Mouse (Mus musculus) thymus, adult 2 months (tissue): Measurements from ENCODE around the gene Msi2. TPM values are rescaled to one million over a fixed set of nuclear protein-coding genes. Genes with fewer than 3 reads are reported as not detected.

ENCODE experiments used
- DNase-seq: peaks from one replicate; pipeline ENCODE4 v3.0.0; 2021
- H3K27ac ChIP-seq: fragments of 200-500 bp; 2 replicates; pipeline ENCODE4 v1.5.1; 2012; ENCODE audit warnings: low read length, control low read depth; ENCODE audit not compliant: control insufficient read depth, insufficient read depth
- H3K27me3 ChIP-seq: fragments of 200-500 bp; 2 replicates; pipeline ENCODE4 v1.6.1; 2012; ENCODE audit warnings: mild to moderate bottlenecking, low read length, moderate library complexity, mixed read lengths; ENCODE audit not compliant: control insufficient read depth, insufficient read depth
- H3K36me3 ChIP-seq: fragments of 200-500 bp; 2 replicates; pipeline ENCODE4 v1.6.1; 2012; ENCODE audit warnings: mild to moderate bottlenecking, low read length, moderate library complexity; ENCODE audit not compliant: control insufficient read depth, insufficient read depth
- H3K4me1 ChIP-seq: fragments of 200-500 bp; replicated peaks from 2 replicates; pipeline ENCODE4 v1.6.1; 2012; ENCODE audit warnings: low read length; ENCODE audit not compliant: control insufficient read depth, insufficient read depth
- H3K4me3 ChIP-seq: fragments of 200-500 bp; 2 replicates; pipeline ENCODE4 v1.5.1; 2012; ENCODE audit warnings: mild to moderate bottlenecking, low read length, control low read depth, moderate library complexity; ENCODE audit not compliant: control insufficient read depth, insufficient read depth
- CTCF ChIP-seq: fragments of 200-500 bp; IDR thresholded peaks from 2 replicates; pipeline ENCODE4 v1.5.1; 2012; ENCODE audit warnings: mild to moderate bottlenecking, control low read depth, low read length, moderate library complexity, borderline replicate concordance; ENCODE audit not compliant: control insufficient read depth, poor library complexity, insufficient read depth; ENCODE audit errors: extremely low read depth
- POLR2A ChIP-seq: fragments of 200-500 bp; IDR thresholded peaks from 2 replicates; pipeline ENCODE4 v1.6.1; 2012; ENCODE audit warnings: mild to moderate bottlenecking, low read length, control low read depth, moderate library complexity; ENCODE audit not compliant: control insufficient read depth, poor library complexity, insufficient read depth; ENCODE audit errors: extremely low read depth
- WGBS: fragments of 180-500 bp; shearing (Covaris S2); methylation state at CpG from one replicate; pipeline ENCODE4 v1.1.7; 2018; 5-methylcytosine and 5-hydroxymethylcytosine counted together
- polyA plus RNA-seq: library from polyadenylated mRNA; depleted of rRNA; stranded (reverse); fragments of >200 nt; gene quantifications from 2 replicates; pipeline ENCODE4 v1.2.3, GENCODE M21; 2012

The Msi2 gene
- polyA plus RNA-seq, 1 experiment = 51.3 TPM

DNA sequence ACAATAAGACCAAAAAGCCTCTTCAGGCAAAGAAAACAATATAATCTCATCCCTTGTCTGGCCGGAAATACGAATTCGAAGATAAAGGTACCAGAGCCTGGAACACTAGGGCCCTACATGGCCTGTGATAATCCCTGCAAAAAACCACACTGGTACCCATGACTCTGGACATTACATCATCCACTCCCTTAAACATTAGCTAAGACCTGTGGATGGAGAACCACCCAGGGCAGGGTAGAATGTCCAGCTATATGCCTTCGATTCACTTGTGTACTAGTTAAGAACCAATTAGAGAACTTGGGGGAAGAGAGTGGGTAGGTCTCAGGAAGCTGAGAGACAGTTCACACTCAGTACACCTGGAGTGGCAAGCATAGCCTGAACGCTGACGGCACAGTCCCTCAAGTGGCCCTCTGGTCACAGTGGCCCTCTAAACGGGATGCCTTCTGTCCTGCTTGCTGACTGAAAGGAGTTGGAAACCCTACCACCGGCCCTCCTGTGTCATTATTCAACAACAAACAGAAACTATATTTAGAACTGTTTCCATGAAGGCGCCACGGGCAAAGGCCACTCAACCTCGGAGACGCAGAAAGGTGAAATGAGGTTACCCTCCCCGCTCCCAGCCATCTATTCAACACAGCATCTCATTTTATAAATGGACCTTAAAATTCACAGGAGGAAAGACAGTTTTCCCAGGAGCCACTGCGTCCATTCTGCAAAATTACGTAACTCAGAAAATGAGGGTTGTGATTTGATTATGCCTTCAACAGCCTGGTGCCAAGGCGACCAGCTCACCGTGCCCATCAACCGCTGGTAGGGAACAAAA is 63.7 kb downstream of the Msi2 start:
- Histone ChIP-seq H3K27me3 (no peaks in the 10 kb centered on the region), H3K4me3 (no peak overlapping the region), H3K27ac (no peak overlapping the region), H3K4me1 (no peaks in the 10 kb centered on the region), H3K36me3 (no peaks in the 10 kb centered on the region)
- TF ChIP-seq POLR2A (no peak), CTCF (no peak)
- WGBS = 91% methylated on average over 18 of the region's 18 CpGs
- no peak for DNase-seq

DNA sequence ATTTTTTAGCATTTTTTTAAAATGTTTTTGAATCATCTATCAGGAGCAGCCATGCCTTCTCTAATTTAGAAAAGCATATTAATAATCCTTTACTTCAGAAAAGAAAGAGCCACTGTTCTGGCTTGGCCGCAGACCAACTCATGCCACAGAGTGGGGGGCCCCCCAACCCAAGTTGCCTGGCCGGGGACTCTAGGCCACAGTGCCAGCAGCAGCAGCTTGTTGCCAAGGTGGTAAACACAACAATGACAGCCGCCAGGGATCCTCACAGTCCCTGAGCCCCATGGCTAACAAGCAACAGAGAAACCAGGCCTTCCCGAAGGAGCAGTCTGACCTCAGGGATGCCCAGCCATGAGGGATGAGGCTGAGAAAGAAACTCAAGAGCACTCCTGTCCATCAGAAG is 68.0 kb downstream of the Msi2 start:
- WGBS = 88% methylated on average over 4 of the region's 4 CpGs
- H3K4me1 ChIP-seq = no peaks in the 10 kb centered on the region
- H3K4me3 ChIP-seq = no peak overlapping the region
- no peak overlapping the region for H3K27ac ChIP-seq
- TF ChIP-seq CTCF = no peak
- no peak for TF ChIP-seq POLR2A
- no peaks in the 10 kb centered on the region for H3K27me3 ChIP-seq
- no peak for DNase-seq
- peaks cover 3% of the 10 kb centered on the region; the same call in 1 of the 2 replicates for H3K36me3 ChIP-seq

- peaks cover 3% of the 10 kb centered on the region; the same call in 1 of the 2 replicates for H3K36me3 ChIP-seq
- H3K27me3 ChIP-seq = no peaks in the 10 kb centered on the region
- H3K4me1 ChIP-seq = no peaks in the 10 kb centered on the region
- no peak for DNase-seq
- H3K4me3 ChIP-seq = no peak overlapping the region
- H3K27ac ChIP-seq = no peak overlapping the region
- 57% methylated on average over 2 of the region's 2 CpGs for WGBS
- no peak for TF ChIP-seq CTCF
- no peak for TF ChIP-seq POLR2A
Observed at GRCm38 (mm10) chr11:88649009-88649408, 69.3 kb downstream of the Msi2 start.

DNA sequence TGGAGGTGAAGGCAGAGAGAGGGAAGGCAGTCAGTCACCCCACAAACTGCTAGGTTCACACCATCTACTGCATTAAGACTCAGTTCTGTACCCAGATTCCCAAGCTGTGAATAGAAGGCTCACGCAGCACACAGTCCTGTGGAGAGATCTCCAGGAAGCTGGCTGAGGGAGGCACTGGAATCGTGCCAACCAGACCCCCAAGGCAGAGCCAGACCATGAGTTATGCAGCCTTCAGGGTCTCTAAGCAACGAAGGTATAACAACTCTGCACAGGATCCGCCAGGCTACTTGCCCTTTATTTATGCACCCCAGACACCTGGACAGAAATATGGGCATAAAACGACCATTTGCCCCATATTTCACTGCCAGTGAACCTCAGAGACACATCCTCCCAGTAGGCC is 69.9 kb downstream of the Msi2 start:
- 76% methylated on average over 5 of the region's 5 CpGs for WGBS
- Histone ChIP-seq H3K4me3 (no peak overlapping the region), H3K27me3 (no peaks in the 10 kb centered on the region), H3K4me1 (no peaks in the 10 kb centered on the region), H3K36me3 (peaks cover 3% of the 10 kb centered on the region; the same call in 1 of the 2 replicates), H3K27ac (no peak overlapping the region)
- TF ChIP-seq POLR2A (no peak), CTCF (no peak)
- DNase-seq = no peak

DNA sequence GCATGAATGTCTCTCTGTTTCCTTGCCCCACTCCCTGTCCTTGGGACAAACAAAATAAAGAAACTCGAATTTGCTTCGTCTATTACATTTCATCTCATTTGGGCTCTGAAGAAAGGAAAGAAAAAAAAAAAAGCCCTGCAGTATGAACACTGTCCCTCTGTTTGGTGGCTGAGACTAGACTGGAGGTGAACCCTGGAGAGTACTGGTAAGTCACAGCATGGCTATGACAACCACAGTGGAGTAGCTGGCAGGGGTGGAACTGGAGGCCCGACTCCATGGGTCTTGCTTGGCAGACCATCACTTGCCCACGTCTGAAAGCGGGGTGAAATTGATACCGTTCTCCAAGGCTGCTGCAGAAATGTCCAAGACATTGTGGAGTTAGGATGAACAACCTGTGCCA is 71.8 kb downstream of the Msi2 start:
- DNase-seq = no peak
- TF ChIP-seq CTCF (no peak), POLR2A (no peak)
- Histone ChIP-seq H3K27me3 (no peaks in the 10 kb centered on the region), H3K27ac (no peak overlapping the region), H3K4me1 (no peaks in the 10 kb centered on the region), H3K4me3 (no peak overlapping the region), H3K36me3 (peaks cover 3% of the 10 kb centered on the region; the same call in 1 of the 2 replicates)
- 97% methylated on average over 6 of the region's 6 CpGs for WGBS

DNA sequence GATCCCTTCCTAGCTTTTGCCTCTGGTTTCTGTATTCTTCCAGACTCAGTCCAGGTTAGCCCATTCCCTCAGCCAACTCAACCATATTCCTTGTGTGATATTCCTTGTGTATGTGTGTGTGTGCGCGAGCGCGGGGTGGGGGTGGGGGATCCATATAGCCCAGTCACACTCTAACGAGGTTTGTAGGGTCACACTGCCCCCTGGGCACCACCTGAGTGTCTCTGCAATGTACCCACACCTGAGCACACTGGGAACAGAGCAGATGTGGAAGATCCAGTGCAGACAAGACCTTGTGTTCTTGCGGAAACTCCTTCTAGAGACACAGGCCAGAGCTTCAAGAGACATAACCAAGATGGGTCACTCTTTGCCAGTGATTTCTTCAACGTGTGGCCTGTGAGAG is 72.5 kb downstream of the Msi2 start:
- WGBS = 91% methylated on average over 7 of the region's 7 CpGs
- no peak for DNase-seq
- TF ChIP-seq CTCF (no peak), POLR2A (no peak)
- no peak overlapping the region for H3K27ac ChIP-seq
- peaks cover 3% of the 10 kb centered on the region; the same call in 1 of the 2 replicates for H3K36me3 ChIP-seq
- H3K27me3 ChIP-seq = no peaks in the 10 kb centered on the region
- no peaks in the 10 kb centered on the region for H3K4me1 ChIP-seq
- H3K4me3 ChIP-seq = no peak overlapping the region
